Mouse (Mus musculus): ENCODE measurements around the gene Gpatch3. TPM values are rescaled to one million over a fixed set of nuclear protein-coding genes. Genes with fewer than 3 reads are reported as not detected.
A peak's percentile ranks its signal among the peaks of the same experiment; 100 is the strongest.

The Gpatch3 gene
- total RNA-seq, 2 experiments from 2014 or later, result 8.5 to 8.7 TPM

GRCm38 (mm10) chr4:133559846-133560245 is 14.7 kb upstream of the Gpatch3 start:
- intact Hi-C loops (cut with DNase I), result no loop called here
- DNase-seq (ENCODE audit: extremely low spot score in 1 of 2, low spot score in 2 of 2), result no peak
- Histone ChIP-seq H3K4me3 (no peak overlapping the region), H3K27ac (no peak overlapping the region)
- TF ChIP-seq CTCF (IDR thresholded peaks at IDR 0.05), result no peak

- no peak overlapping the region for H3K4me3 ChIP-seq
- intact Hi-C loops (cut with DNase I), result no loop called here
- no peak overlapping the region for H3K27ac ChIP-seq
- no peak for TF ChIP-seq CTCF (IDR thresholded peaks at IDR 0.05)
- DNase-seq (ENCODE audit: extremely low spot score in 1 of 2, low spot score in 2 of 2), result no peak
These were observed 12.9 kb upstream of the Gpatch3 start for GRCm38 (mm10) chr4:133561622-133562021.

- TF ChIP-seq CTCF (IDR thresholded peaks at IDR 0.05), result no peak
- Histone ChIP-seq H3K27ac (no peak overlapping the region), H3K4me3 (no peak overlapping the region)
These were observed 11.4 kb upstream of the Gpatch3 start for GRCm38 (mm10) chr4:133563123-133563571.

GRCm38 (mm10) chr4:133567251-133567650 is 7.3 kb upstream of the Gpatch3 start:
- H3K27ac ChIP-seq, result no peak overlapping the region
- H3K4me3 ChIP-seq, result no peak overlapping the region
- intact Hi-C loops (cut with DNase I), result no loop called here
- TF ChIP-seq CTCF (IDR thresholded peaks at IDR 0.05), result no peak
- no peak for DNase-seq (ENCODE audit: extremely low spot score in 1 of 2, low spot score in 2 of 2)

More at GRCm38 (mm10) chr4:133563123-133563571, 11.4 kb upstream of the Gpatch3 start:
- DNase-seq (ENCODE audit: extremely low spot score in 1 of 2, low spot score in 2 of 2), result no peak
- intact Hi-C loops (cut with DNase I), result no loop called here

GRCm38 (mm10) chr4:133569291-133570065 is 5.1 kb upstream of the Gpatch3 start:
- intact Hi-C loops (cut with DNase I), result no loop called here
- DNase-seq (ENCODE audit: extremely low spot score in 1 of 2, low spot score in 2 of 2), result no peak
- no peak overlapping the region for H3K4me3 ChIP-seq
- H3K27ac ChIP-seq, result no peak overlapping the region
- TF ChIP-seq CTCF (IDR thresholded peaks at IDR 0.05), result no peak

GRCm38 (mm10) chr4:133570066-133570466 is 4.5 kb upstream of the Gpatch3 start:
- intact Hi-C loops (cut with DNase I), result no loop called here
- Histone ChIP-seq H3K4me3 (no peak overlapping the region), H3K27ac (no peak overlapping the region)
- no peak for TF ChIP-seq CTCF (IDR thresholded peaks at IDR 0.05)
- DNase-seq (ENCODE audit: extremely low spot score in 1 of 2, low spot score in 2 of 2), result no peak

GRCm38 (mm10) chr4:133574843-133575202 is 278 bp downstream of the Gpatch3 start:
- TF ChIP-seq CTCF (IDR thresholded peaks at IDR 0.05), result no peak
- peak overlapping the region; percentile 60 for H3K4me3 ChIP-seq
- DNase-seq (ENCODE audit: extremely low spot score in 1 of 2, low spot score in 2 of 2), result no peak
- H3K27ac ChIP-seq, result peak overlapping the region; percentile 58
- intact Hi-C loops (cut with DNase I), result no loop called here

GRCm38 (mm10) chr4:133577983-133578382 is 3.4 kb downstream of the Gpatch3 start:
- intact Hi-C loops (cut with DNase I), result no loop called here
- TF ChIP-seq CTCF (IDR thresholded peaks at IDR 0.05), result no peak
- no peak overlapping the region for H3K27ac ChIP-seq
- DNase-seq (ENCODE audit: extremely low spot score in 1 of 2, low spot score in 2 of 2), result no peak
- no peak overlapping the region for H3K4me3 ChIP-seq

- DNase-seq (ENCODE audit: extremely low spot score in 1 of 2, low spot score in 2 of 2), result no peak
- intact Hi-C loops (cut with DNase I), result no loop called here
- peak overlapping the region; percentile 72 for H3K4me3 ChIP-seq
- peak overlapping the region; percentile 92 for H3K27ac ChIP-seq
- TF ChIP-seq CTCF (IDR thresholded peaks at IDR 0.05), result no peak
These were observed 9.1 kb downstream of the Gpatch3 start for GRCm38 (mm10) chr4:133583690-133584058.

- intact Hi-C loops (cut with DNase I), result no loop called here
- Histone ChIP-seq H3K4me3 (peak within 1 kb of the TSS; percentile 72), H3K27ac (peak within 1 kb of the TSS; percentile 92)
- TF ChIP-seq CTCF (IDR thresholded peaks at IDR 0.05), result no peak
- peak; percentile 79 for DNase-seq (ENCODE audit: extremely low spot score in 1 of 2, low spot score in 2 of 2)
These were observed 9.8 kb downstream of the Gpatch3 start, which contains the start of gene Gpn2 for GRCm38 (mm10) chr4:133584059-133584951. TSS of gene Gpn2 (plus strand) at chr4:133584362.

GRCm38 (mm10) chr4:133592570-133592969 is 18.0 kb downstream of the Gpatch3 start:
- peak; percentile 89 for TF ChIP-seq CTCF (IDR thresholded peaks at IDR 0.05)
- peak; percentile 45 to 70 for DNase-seq (ENCODE audit: extremely low spot score in 1 of 2, low spot score in 2 of 2)
- Histone ChIP-seq H3K27ac (no peak overlapping the region), H3K4me3 (no peak overlapping the region)
- intact Hi-C loops (cut with DNase I), result loop anchor here (1.0 to 10.0 kb wide), 3 partner anchors 58 to 236 kb away; partner anchors contain the start of genes Arid1a and Zdhhc18

- intact Hi-C loops (cut with DNase I), result loop anchor here (10.0 kb wide), 1 partner anchor 159 kb away; the partner anchor contains the start of gene Arid1a
- no peak for TF ChIP-seq CTCF (IDR thresholded peaks at IDR 0.05)
- Histone ChIP-seq H3K4me3 (no peak overlapping the region), H3K27ac (no peak overlapping the region)
- peak; percentile 53 to 57 for DNase-seq (ENCODE audit: extremely low spot score in 1 of 2, low spot score in 2 of 2)
These were observed 21.0 kb downstream of the Gpatch3 start for GRCm38 (mm10) chr4:133595538-133595937.
